Mouse (Mus musculus) brain, embryonic 14.5 days (tissue): ENCODE measurements around the gene Arf6.

Experiments
- CTCF ChIP-seq: fragments of 200-500 bp; IDR thresholded peaks from 2 replicates; pipeline ENCODE4 v1.5.1; 2012; ENCODE audit warnings: inconsistent platforms, mild to moderate bottlenecking, moderate library complexity, borderline replicate concordance; ENCODE audit not compliant: insufficient read depth, insufficient read length; ENCODE audit errors: extremely low read depth
- POLR2A ChIP-seq: fragments of 200-500 bp; IDR thresholded peaks from 2 replicates; pipeline ENCODE4 v1.6.1; 2012; ENCODE audit warnings: mild to moderate bottlenecking, inconsistent platforms, borderline replicate concordance; ENCODE audit not compliant: poor library complexity, insufficient read depth, insufficient read length, severe bottlenecking; ENCODE audit errors: extremely low read depth

DNA sequence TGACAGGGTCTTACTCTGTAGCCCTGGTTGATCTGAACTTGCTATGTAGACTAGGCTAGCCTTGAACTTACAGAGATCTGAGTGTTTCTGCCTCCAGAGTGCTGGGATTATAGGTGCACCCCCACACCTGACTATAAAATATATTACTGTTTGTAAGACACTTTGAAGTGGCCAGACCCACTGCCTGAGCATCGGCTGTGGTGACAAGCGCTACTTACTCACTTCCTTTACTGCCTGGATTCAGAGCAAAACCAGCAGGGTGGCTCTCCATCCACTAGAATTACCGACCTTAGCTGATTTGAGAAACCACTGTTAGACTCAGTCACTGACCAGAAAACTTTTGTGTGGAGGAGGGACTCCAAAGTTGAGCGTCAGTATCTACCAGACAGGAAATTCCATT is 40.0 kb downstream of the Arf6 start:
- no peak for TF ChIP-seq CTCF
- no peak for TF ChIP-seq POLR2A
